Mouse (Mus musculus) WW6 (cell line): Measurements from ENCODE around the gene AU015836.
"Not testable (repeated sequence)": the region's sequence is repeated elsewhere in the genome, so short reads cannot be mapped to it uniquely, and the experiment has no call there.

Experiments used
- DNase-seq: peaks from one replicate; pipeline ENCODE4 v3.0.0-alpha.2; 2013; ENCODE audit warnings: low read depth, low spot score

Gene AU015836

DNA sequence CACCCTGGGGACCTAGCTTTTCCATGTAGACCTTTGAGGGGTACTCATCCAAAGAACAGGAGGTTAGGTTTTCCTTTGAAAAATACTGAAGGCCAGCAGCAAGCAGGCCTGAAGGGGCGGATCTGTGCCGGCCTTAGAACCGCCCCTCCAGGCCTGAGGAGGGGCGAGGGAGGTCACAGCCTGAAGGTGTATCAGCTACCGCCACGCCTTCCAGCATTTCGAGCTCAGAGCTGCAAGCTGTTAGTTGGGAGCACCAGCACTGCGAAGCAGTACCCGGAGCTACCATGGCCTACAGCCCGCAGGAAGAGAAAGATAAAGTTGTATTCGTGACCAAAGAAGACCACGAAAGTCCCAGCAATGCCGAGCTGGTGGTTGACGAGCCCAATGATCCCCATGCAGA is at the start of gene AU015836:
Gene AU015836 (plus strand): TSS at position 216 of the 400 bp plus-strand sequence.
- DNase-seq: no peak

- no peak for DNase-seq
Observed at GRCm38 (mm10) chrX:93919017-93919416, 49.4 kb upstream of the AU015836 start.

- DNase-seq: no peak
Observed at GRCm38 (mm10) chrX:93928379-93928778, 40.1 kb upstream of the AU015836 start.

- DNase-seq: no peak
Observed at GRCm38 (mm10) chrX:93928794-93929193, 39.7 kb upstream of the AU015836 start.

DNA sequence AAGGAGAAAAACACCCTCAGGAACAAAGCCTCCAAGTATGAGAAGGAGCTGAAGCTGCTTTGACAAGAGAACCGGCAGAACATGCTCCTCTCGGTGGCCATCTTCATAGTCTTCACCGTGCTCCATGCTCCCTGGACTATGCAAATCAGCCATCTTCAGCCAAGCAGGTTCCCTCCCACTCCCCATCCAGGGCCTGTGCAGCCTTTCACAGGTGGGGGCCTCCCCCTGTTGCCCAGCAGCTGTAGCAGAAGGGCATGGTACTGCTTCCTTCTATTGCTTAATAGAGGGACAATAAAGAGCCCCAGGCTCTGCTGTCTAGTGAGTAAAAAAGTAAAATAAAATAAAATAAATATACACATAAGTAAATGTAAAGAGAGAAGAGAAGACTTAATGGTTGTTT is 36.8 kb upstream of the AU015836 start:
- DNase-seq: no peak

GRCm38 (mm10) chrX:93956727-93957126 is 11.7 kb upstream of the AU015836 start:
- DNase-seq: no peak

- no peak for DNase-seq
Observed at GRCm38 (mm10) chrX:93958502-93958901, 10.0 kb upstream of the AU015836 start.

DNA sequence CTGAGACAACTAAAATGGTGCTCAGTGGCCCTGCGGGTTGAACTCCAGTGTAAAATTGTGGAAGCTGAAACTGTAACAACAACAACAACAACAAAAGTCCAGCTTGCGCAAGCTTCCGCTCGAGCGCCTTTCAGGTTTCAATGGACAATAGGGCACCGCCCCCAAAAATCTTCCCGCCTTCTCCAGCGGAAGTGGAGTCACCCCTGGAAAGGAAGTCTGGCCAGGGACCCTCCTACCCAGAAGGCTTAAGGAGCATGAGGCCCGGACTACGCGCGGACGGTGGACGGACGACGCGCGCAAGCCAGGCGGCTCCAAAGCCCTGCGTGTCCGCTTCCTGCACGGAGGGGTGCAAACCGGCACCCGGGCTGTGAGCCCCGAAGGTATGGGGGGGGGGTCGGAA is 11.9 kb downstream of the AU015836 start:
- DNase-seq: no peak

- DNase-seq: no peak
Observed at GRCm38 (mm10) chrX:93982193-93982592, 13.7 kb downstream of the AU015836 start.

GRCm38 (mm10) chrX:93985096-93985495 is 16.6 kb downstream of the AU015836 start:
- not testable (repeated sequence) for DNase-seq

- no peak for DNase-seq
Observed at GRCm38 (mm10) chrX:94006991-94007390, 38.5 kb downstream of the AU015836 start.

DNA sequence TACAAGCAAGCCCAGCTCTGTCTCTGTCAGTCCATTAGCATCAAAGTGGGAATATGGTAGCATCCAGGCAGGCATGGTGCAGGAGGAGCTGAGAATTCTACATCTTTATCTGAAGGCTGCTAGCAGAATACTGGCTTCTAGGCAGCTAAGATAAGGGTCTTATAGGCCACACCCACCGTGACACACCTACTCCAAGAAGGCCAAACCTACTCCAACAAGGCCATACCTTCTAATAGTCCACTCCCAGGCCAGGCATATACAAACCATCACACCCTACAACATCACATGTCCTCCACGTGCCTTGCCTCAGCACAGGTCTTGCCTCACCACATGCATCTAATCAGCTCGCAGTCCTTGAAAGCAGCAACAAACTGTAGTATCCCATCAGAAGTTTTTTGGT is 41.0 kb downstream of the AU015836 start:
- DNase-seq: no peak

DNA sequence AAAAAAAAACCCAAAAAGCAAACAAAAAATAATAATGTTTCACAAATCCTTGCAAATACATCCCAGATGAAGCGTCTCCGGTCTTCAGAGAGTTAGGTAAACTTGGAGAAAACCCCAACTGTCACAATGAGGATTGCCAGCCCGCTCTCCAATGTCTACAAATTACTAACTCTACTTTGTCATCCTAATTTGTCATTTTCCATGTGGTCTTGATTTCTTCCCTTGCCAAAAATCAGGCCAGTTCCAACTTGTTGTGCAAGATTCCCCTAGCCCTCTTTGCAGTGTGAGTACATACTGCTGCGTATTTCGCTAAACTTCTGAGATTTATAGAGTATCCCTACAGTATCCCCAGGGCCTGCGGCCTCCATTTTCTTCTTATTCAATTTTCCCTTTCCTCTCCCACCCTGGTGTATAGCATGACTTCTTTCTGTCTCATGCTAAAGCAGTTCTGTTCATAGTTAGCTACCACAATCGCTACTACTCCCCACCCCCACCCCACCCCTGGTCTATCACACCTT is 43.3 kb downstream of the AU015836 start:
- DNase-seq: no peak

GRCm38 (mm10) chrX:94012479-94013167 is 44.2 kb downstream of the AU015836 start:
- DNase-seq: no peak

GRCm38 (mm10) chrX:94016891-94017290 is 48.4 kb downstream of the AU015836 start:
- no peak for DNase-seq

- DNase-seq: no peak
Observed at GRCm38 (mm10) chrX:94022264-94022874, 53.9 kb downstream of the AU015836 start.
